Mouse (Mus musculus) CD4-positive helper T cell, adult 2 months (primary cell): Measurements from ENCODE around the gene Ppp1r18.

Experiments
- DNase-seq: peaks from one replicate; pipeline ENCODE4 v3.0.0-alpha.2; 2012; ENCODE audit warnings: low read depth, missing footprints, low spot score

The Ppp1r18 gene

GRCm38 (mm10) chr17:35909919-35910369 lies 44.6 kb downstream of the Ppp1r18 start, which contains the start of gene Atat1:
Gene Atat1 (minus strand): TSS chr17:35910075.
- DNase-seq, result peak; percentile 96

GRCm38 (mm10) chr17:35914975-35915374 lies 49.6 kb downstream of the Ppp1r18 start:
- DNase-seq, result no peak

GRCm38 (mm10) chr17:35915538-35916296 lies 50.3 kb downstream of the Ppp1r18 start:
- no peak for DNase-seq

- peak; percentile 100 for DNase-seq
These were observed 51.1 kb downstream of the Ppp1r18 start, which contains the start of the genes Mrps18b and Ppp1r10 for GRCm38 (mm10) chr17:35916297-35917142. Gene Mrps18b (minus strand): TSS chr17:35916389. Gene Ppp1r10 (plus strand): TSS chr17:35916434.

- DNase-seq, result no peak
These were observed 51.7 kb downstream of the Ppp1r18 start for GRCm38 (mm10) chr17:35917143-35917462.

- peak; percentile 74 for DNase-seq
These were observed 52.3 kb downstream of the Ppp1r18 start for GRCm38 (mm10) chr17:35917463-35918251.

- DNase-seq, result peak; percentile 77
These were observed 53.1 kb downstream of the Ppp1r18 start for GRCm38 (mm10) chr17:35918276-35919059.

- DNase-seq, result peak; percentile 97
These were observed 53.8 kb downstream of the Ppp1r18 start for GRCm38 (mm10) chr17:35919060-35919715.

GRCm38 (mm10) chr17:35919864-35920301 lies 54.5 kb downstream of the Ppp1r18 start:
- DNase-seq, result no peak

GRCm38 (mm10) chr17:35920384-35920783 lies 55.0 kb downstream of the Ppp1r18 start:
- no peak for DNase-seq

GRCm38 (mm10) chr17:35920862-35921562 lies 55.6 kb downstream of the Ppp1r18 start:
- peak; percentile 39 for DNase-seq

GRCm38 (mm10) chr17:35921710-35922109 lies 56.3 kb downstream of the Ppp1r18 start:
- no peak for DNase-seq

- DNase-seq, result no peak
These were observed 57.2 kb downstream of the Ppp1r18 start for GRCm38 (mm10) chr17:35922566-35922965.

GRCm38 (mm10) chr17:35923281-35923680 lies 57.9 kb downstream of the Ppp1r18 start:
- no peak for DNase-seq
